Mouse (Mus musculus): ENCODE measurements around the gene Arnt2.

GRCm38 (mm10) chr7:84285790-84286189 is 124.2 kb downstream of the Arnt2 start:
- TF ChIP-seq CTCF (IDR thresholded peaks at IDR 0.05; ENCODE audit: low read depth) (no peak), EP300 (IDR thresholded peaks at IDR 0.05; ENCODE audit: low read depth) (no peak)

Measured in liver, postnatal 0 days (tissue).